Mouse (Mus musculus): ENCODE measurements around the gene Akp3.

The Akp3 gene

DNA sequence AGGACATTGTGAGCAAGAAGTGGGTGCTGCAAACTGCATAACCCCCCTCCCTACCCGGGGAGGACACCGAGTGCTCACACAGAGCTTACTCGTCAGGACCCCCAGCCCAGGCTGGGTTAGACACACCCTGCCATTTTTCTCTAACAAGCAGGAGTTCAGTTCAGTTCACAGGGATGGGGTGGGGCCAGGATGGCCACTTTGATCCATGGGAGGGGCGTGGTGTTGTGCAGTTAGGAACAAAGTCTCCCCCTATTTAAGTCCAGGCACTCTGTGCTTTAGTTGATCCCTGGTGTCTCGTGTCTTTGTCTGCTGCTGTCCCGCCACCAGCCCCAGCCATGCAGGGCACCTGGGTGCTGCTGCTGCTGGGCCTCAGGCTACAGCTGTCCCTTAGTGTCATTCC is at the start of gene Akp3:
Gene Akp3 (plus strand): TSS at position 301 of the 400 bp plus-strand sequence.
- no peak for DNase-seq (ENCODE audit: low spot score in 2 of 2)

DNA sequence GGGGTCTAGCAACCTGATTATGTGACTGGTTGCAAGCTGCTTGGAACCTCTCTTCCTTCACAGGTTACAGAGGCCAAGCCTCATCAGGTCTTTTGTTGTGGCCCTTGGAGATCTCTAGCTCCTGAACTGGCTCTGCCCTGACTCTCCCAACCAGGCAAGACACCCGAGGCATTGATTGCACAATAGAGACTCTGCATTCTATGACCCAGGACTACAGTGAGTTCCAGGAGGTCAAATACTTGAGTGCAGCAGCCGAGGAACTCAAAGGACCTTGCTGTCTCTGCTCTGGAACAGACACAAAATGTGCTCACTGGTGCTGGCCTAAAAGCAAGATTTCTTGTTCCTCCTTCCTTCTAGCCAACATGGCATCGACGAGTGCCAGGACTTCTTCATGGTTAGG is 38.6 kb upstream of the Akp3 start:
- DNase-seq (ENCODE audit: low spot score in 2 of 2) = no peak

DNA sequence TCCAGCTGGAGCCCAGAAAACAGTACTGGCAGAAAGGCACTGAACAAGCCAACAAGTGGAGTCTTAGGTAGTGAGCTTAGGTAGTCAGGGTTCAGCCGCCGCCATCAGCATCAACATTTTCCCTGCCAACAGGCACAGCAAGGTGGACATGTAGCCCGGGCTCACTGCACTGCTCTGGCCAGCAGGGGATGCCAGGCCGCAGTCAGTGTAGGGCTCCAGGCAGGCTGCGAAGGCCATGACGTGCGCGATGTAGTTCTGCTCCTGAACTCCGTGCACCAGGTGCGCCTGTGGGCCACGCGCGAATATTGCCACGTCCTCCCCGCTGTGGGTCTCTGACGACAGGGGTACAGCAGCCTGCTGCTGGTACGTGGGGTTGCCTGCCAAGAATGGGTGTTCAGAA is 37.8 kb upstream of the Akp3 start:
- no peak for DNase-seq (ENCODE audit: low spot score in 2 of 2)

- DNase-seq (ENCODE audit: low spot score in 2 of 2) = no peak
Measured at GRCm38 (mm10) chr1:87089251-87089650, 35.5 kb upstream of the Akp3 start.

- no peak for DNase-seq (ENCODE audit: low spot score in 2 of 2)
Measured at GRCm38 (mm10) chr1:87089828-87090227, 34.9 kb upstream of the Akp3 start, which contains the start of gene Alppl2. Alppl2 (minus strand) TSS chr1:87089928.

- DNase-seq (ENCODE audit: low spot score in 2 of 2) = no peak
Measured at GRCm38 (mm10) chr1:87095642-87096041, 29.1 kb upstream of the Akp3 start.

DNA sequence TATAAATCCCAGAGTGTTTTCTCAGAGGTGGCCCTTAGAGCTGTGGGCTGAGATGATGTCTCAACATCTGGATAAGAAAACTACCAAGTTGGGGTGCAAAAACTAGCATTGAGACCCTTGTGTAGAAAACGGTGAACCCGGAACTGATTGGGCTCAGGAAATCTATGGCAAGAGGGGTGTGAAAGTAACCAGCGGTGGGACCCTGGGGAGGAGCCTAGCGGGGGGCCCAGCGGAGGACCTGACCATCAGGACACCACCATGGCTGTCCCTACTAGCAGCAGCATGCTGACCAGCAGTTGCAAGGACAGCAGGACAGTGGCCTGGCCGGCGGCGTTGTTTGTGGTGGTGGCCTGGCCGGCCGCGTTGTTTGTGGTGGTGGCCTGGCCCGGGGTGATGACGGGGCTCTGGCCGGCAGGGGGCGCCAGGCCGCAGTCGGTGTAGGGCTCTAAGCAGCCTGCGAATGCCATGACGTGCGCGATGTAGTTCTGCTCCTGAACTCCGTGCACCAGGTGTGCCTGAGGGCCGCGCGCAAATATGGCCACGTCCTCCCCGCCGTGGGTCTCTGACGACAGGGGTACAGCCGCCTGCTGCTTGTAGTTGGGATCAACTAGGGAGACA is 26.3 kb upstream of the Akp3 start:
- peak in 1 of 2 experiments; percentile 25 for DNase-seq (ENCODE audit: low spot score in 2 of 2)

DNA sequence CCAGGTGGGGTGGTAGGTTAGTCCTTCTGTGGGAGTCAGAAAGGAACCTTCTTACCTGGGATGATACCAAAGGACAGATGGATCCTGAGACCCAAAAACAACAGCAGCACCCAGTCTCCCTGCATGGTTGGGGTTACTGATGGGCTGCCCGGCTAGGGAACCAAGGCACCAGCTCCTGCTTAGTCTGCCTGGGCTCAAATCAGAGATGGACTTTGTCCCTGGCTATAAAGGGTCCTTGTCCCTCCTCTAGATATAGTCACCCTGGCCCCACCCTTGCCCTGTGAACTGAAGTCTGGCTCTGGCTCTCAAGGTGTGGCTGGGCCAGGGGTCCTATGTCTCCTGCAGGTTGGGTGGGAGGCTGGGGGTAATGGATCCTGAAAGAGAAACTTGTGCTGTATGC is 23.4 kb upstream of the Akp3 start, which contains the start of gene Alpi:
Gene Alpi (minus strand): TSS at position 196 of the 400 bp plus-strand sequence.
- no peak for DNase-seq (ENCODE audit: low spot score in 2 of 2)

DNA sequence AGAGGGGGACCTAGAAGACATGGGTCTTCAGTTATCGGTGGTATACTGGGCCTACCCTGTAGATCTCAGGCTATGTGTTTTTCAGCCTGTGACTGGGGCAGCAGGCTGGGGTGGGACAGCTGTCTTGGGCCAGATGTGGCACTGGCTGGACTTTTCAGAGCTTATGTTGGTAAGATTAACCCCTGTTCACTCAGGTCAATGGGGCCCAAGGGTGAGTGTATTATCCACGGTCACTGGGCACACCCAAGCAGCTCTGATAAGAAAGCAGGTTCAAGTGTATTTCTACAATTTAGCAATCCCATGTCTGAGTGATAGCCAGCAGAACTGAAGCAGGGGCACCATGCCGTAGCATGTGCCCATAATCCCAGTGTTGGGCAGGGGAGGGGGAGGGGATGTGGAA is 22.7 kb upstream of the Akp3 start:
- no peak for DNase-seq (ENCODE audit: low spot score in 2 of 2)

DNA sequence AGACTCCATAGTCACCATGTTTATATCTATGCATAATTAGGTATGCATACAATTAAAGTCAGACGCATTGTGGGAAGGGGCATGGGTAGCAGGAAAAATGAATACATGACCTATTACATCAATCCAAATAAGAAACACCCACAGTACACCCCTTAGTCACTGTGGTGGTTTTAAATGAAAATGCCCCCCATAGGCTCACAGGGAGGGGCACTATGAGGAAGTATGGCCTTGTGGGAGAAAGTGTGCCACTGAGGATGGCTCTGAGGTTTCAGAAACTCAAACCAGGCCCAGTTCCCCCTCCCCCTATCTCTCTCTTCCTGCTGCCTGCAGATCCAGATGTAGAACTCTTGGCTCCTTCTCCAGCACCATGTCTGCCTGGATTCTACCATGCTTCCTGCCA is 20.8 kb upstream of the Akp3 start:
- no peak for DNase-seq (ENCODE audit: low spot score in 2 of 2)

DNA sequence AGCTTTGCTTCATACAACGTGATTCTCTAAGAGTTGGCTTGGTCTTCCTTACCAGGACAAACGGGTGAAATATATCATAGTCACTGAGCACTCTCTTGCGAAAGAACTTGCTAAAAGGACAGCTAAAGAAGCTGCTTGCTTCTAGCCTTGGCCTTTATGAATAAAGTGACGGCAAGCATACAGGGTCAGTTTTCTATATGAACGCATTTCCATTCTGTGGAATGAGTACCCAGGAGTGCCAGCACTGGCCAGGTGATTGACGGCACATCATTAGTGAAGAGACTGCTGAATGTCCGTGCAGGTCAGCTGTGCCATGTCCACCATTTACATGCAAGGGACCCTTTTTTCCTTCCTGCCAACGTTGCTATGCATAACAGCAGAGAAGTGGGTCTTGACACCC is 18.2 kb upstream of the Akp3 start:
- no peak for DNase-seq (ENCODE audit: low spot score in 2 of 2)

DNA sequence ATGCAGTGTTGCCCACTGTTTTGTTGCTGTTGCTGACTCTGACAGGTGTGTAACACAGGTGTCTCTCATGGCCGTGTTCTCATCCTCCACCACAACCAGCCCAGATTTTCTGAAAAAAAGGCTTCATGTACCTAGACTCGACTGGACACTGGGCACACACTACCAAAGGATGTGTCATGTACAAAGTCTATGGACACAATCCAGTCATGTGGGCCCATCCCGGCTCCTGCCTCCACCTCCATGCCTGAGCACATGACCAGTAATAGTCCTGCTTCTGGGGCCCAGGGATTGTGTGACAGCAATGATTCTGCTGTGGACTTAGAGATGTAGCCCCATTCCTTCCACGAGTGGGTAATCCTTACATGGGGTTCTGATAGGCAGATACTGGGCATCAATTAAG is 16.2 kb upstream of the Akp3 start:
- no peak for DNase-seq (ENCODE audit: low spot score in 2 of 2)

DNA sequence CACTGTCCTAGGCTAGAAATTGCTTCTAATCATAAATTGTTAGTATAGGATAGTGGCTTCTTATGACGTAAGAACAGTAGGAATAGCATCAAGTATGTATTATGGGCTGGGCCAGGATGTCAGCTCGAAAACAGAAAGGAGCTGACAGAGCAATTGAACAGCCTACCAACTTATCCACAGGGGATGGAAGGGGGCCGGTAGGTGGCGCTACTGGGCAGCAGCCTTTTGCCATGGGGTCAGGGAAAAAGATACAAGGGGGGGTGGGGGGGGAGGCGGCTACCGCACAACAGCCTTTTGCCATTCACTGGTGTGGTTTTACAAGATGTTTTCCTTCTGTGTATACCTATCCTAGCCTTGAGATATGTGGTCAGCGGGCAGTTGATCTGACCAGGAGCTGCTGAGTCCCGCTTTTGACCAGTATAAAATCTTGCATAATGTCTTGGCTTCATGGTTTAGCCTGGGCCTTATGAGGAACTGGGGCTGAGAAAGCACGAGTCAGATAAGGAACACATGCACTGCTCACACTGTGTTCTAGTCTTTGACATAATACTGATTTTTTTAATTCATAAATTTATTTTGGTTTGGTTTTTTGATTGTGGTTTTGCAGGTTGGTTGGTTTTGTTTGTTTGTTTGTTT is 12.9 kb upstream of the Akp3 start:
- DNase-seq (ENCODE audit: low spot score in 2 of 2) = no peak

DNA sequence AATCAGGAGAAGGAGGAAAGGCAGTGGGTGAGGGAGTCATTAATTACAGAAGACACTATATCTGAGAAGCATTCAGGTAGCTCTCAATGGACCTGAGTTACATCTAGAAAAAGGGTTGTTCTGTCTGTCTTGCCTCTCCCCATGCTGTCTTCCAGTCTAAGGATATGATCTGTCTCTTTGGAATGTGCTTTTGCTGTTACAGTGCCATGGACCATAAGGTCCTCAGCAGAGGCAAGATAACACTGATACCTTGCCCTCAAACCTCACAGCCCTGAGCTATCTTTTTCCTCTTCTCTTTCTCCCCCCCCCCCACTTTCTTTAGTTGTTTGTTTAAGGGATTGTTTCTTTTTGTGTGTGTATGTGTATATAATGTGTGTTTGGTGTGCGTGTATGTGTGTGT is 10.0 kb upstream of the Akp3 start:
- DNase-seq (ENCODE audit: low spot score in 2 of 2) = no peak

GRCm38 (mm10) chr1:87127206-87128030 is 2.6 kb downstream of the Akp3 start:
- DNase-seq (ENCODE audit: low spot score in 2 of 2) = no peak

DNA sequence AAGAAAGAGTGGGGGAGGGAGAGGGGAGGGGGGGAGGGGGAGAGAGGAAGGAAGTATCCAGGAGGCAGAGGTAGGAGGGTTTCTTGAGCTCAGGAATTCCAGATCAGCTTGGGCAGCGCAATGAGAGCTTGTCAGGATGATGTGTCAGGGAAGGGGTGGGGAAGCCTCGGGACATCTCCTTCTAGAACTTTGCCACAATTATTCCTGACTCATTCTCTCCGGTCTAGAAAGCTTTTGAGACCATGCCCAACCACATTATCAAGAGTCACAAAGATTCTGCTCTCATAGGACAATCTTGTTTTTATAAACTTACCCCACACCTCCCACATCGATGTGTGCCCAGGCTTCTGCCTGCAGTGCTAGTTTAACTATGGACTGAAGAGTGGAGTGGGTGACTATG is 7.0 kb downstream of the Akp3 start:
- no peak for DNase-seq (ENCODE audit: low spot score in 2 of 2)

GRCm38 (mm10) chr1:87141550-87141949 is 16.8 kb downstream of the Akp3 start:
- DNase-seq (ENCODE audit: low spot score in 2 of 2) = no peak

DNA sequence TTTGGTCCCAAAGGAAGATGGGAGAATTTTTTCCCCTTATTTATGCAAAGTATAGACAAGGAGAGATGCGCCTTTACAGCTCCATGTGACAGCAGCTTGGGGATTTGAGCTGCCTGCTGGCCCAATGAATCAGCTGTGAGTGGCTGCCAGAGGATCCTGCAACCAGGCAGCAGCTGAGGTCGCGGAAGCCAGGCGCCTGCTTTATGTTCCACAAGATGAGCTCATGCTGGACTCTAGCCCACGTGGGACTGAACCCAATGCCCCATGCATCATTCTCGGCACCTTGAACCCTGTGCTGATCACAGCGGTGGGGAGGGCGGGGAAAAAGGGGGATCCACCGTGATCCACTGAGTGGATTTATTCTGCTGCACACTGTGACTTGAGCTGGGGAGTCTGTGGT is 17.7 kb downstream of the Akp3 start:
- no peak for DNase-seq (ENCODE audit: low spot score in 2 of 2)

- no peak for DNase-seq (ENCODE audit: low spot score in 2 of 2)
Measured at GRCm38 (mm10) chr1:87143141-87143540, 18.4 kb downstream of the Akp3 start.

- no peak for DNase-seq (ENCODE audit: low spot score in 2 of 2)
Measured at GRCm38 (mm10) chr1:87149422-87149821, 24.6 kb downstream of the Akp3 start.

- no peak for DNase-seq (ENCODE audit: low spot score in 2 of 2)
Measured at GRCm38 (mm10) chr1:87151286-87151685, 26.5 kb downstream of the Akp3 start.

GRCm38 (mm10) chr1:87153776-87154500 is 29.2 kb downstream of the Akp3 start:
- no peak for DNase-seq (ENCODE audit: low spot score in 2 of 2)

Data from spleen, postnatal 14 days (tissue).